Mouse (Mus musculus) gastrocnemius, adult 2 months (tissue): Measurements from ENCODE around the gene Plekhm2. TPM values are rescaled to one million over a fixed set of nuclear protein-coding genes. Genes with fewer than 3 reads are reported as not detected.
A peak's percentile ranks its signal among the peaks of the same experiment; 100 is the strongest.

ENCODE experiments used
- DNase-seq: peaks from one replicate; pipeline ENCODE4 v3.0.0; 2022
- H3K27ac ChIP-seq: fragments of 200-600 bp; 2 replicates; pipeline ENCODE4 v1.8.1; 2022; ENCODE audit warnings: mild to moderate bottlenecking
- H3K4me3 ChIP-seq: fragments of 200-600 bp; 2 replicates; pipeline ENCODE4 v1.8.1; 2022; ENCODE audit warnings: mild to moderate bottlenecking, moderate library complexity
- CTCF ChIP-seq: fragments of 200-600 bp; IDR thresholded peaks from 2 replicates; pipeline ENCODE4 v1.8.1; 2022; ENCODE audit warnings: antibody characterized with exemption, mild to moderate bottlenecking, moderate library complexity
- intact Hi-C: fragments of 180-260 bp; cut with DNase I; formaldehyde crosslinking; loops from one replicate; pipeline ENCODE4 v1.15.1; 2025
- long read RNA-seq, 2 experiments: library from polyadenylated mRNA; stranded (forward); transcript quantifications; one replicate each; pipeline ENCODE4 v2.0.0; 2021
- total RNA-seq, 2 experiments: library from RNA; stranded (reverse); gene quantifications; 2 replicates each; pipeline ENCODE4 v1.2.3; 2021

Gene Plekhm2
- total RNA-seq, result 10 to 100 TPM; 32.9 to 34.7 TPM
- long read RNA-seq, experiment 1, full-length matches to known transcripts, result 24 of 48 reads
- long read RNA-seq, experiment 1, partial matches to known transcripts, result 11 of 48 reads
- long read RNA-seq, experiment 1, other reads (novel, unspliced or antisense), result 13 of 48 reads
- long read RNA-seq, experiment 2, full-length matches to known transcripts, result 38 of 74 reads
- long read RNA-seq, experiment 2, partial matches to known transcripts, result 16 of 74 reads
- long read RNA-seq, experiment 2, other reads (novel, unspliced or antisense), result 20 of 74 reads

- Histone ChIP-seq H3K27ac (peak within 1 kb of the TSS; percentile 96), H3K4me3 (peak within 1 kb of the TSS; percentile 95)
- no peak for TF ChIP-seq CTCF
- intact Hi-C loops, result loop anchor here (5.0 kb wide), 1 partner anchor 123 kb away; no protein-coding TSS in a partner anchor
- no peak for DNase-seq
Measured at GRCm38 (mm10) chr4:141664799-141665198, at the start of gene Plekhm2. Gene Plekhm2 (minus strand): TSS chr4:141664899.

- no peak for DNase-seq
- H3K4me3 ChIP-seq, result peak overlapping the region; percentile 9
- H3K27ac ChIP-seq, result peak overlapping the region; percentile 93
- intact Hi-C loops, result no loop called here
- TF ChIP-seq CTCF, result no peak
Measured at GRCm38 (mm10) chr4:141713598-141714142, 49.0 kb upstream of the Plekhm2 start.

GRCm38 (mm10) chr4:141711250-141711649, 46.6 kb upstream of the Plekhm2 start:
- intact Hi-C loops, result no loop called here
- TF ChIP-seq CTCF, result no peak
- Histone ChIP-seq H3K27ac (no peak overlapping the region), H3K4me3 (no peak overlapping the region)
- peak; percentile 22 for DNase-seq

- intact Hi-C loops, result no loop called here
- no peak for TF ChIP-seq CTCF
- Histone ChIP-seq H3K27ac (peak overlapping the region; percentile 48), H3K4me3 (no peak overlapping the region)
- no peak for DNase-seq
Measured at GRCm38 (mm10) chr4:141708971-141709370, 44.3 kb upstream of the Plekhm2 start.

- H3K27ac ChIP-seq, result peak overlapping the region; percentile 48; the same call in 1 of the 2 replicates
- intact Hi-C loops, result no loop called here
- no peak for TF ChIP-seq CTCF
Measured at GRCm38 (mm10) chr4:141708005-141708404, 43.3 kb upstream of the Plekhm2 start.

GRCm38 (mm10) chr4:141705331-141705730, 40.6 kb upstream of the Plekhm2 start:
- peak overlapping the region; percentile 80 for H3K27ac ChIP-seq
- DNase-seq, result peak; percentile 42
- TF ChIP-seq CTCF, result no peak
- 0 out of 2 replicates have a peak overlapping the region, but pooled peaks have one; percentile 11 for H3K4me3 ChIP-seq
- intact Hi-C loops, result no loop called here

More at GRCm38 (mm10) chr4:141708005-141708404, 43.3 kb upstream of the Plekhm2 start:
- no peak for DNase-seq
- no peak overlapping the region for H3K4me3 ChIP-seq

GRCm38 (mm10) chr4:141704625-141705024, 39.9 kb upstream of the Plekhm2 start:
- TF ChIP-seq CTCF, result no peak
- intact Hi-C loops, result no loop called here
- Histone ChIP-seq H3K27ac (peak overlapping the region; percentile 80), H3K4me3 (no peak overlapping the region)
- DNase-seq, result peak; percentile 44

- no peak for TF ChIP-seq CTCF
- H3K27ac ChIP-seq, result peak overlapping the region; percentile 8; the same call in 1 of the 2 replicates
- intact Hi-C loops, result no loop called here
- peak; percentile 26 for DNase-seq
- H3K4me3 ChIP-seq, result no peak overlapping the region
Measured at GRCm38 (mm10) chr4:141694719-141695118, 30.0 kb upstream of the Plekhm2 start.

- intact Hi-C loops, result no loop called here
- H3K4me3 ChIP-seq, result no peak overlapping the region
- no peak for TF ChIP-seq CTCF
- DNase-seq, result no peak
- H3K27ac ChIP-seq, result no peak overlapping the region
Measured at GRCm38 (mm10) chr4:141688505-141688904, 23.8 kb upstream of the Plekhm2 start.

- peak overlapping the region; percentile 73 for H3K27ac ChIP-seq
- DNase-seq, result no peak
- no peak for TF ChIP-seq CTCF
- intact Hi-C loops, result no loop called here
- H3K4me3 ChIP-seq, result no peak overlapping the region
Measured at GRCm38 (mm10) chr4:141686525-141686924, 21.8 kb upstream of the Plekhm2 start.

GRCm38 (mm10) chr4:141686093-141686492, 21.4 kb upstream of the Plekhm2 start:
- peak overlapping the region; percentile 73 for H3K27ac ChIP-seq
- DNase-seq, result peak; percentile 71
- no peak overlapping the region for H3K4me3 ChIP-seq
- intact Hi-C loops, result no loop called here
- no peak for TF ChIP-seq CTCF

- intact Hi-C loops, result no loop called here
- no peak for TF ChIP-seq CTCF
- Histone ChIP-seq H3K4me3 (no peak within 1 kb of the TSS), H3K27ac (peak within 1 kb of the TSS; percentile 73)
- DNase-seq, result no peak
Measured at GRCm38 (mm10) chr4:141685499-141685898, 20.8 kb upstream of the Plekhm2 start, which contains the start of gene Rsc1a1. Gene Rsc1a1 (minus strand): TSS chr4:141685599.

GRCm38 (mm10) chr4:141682706-141683230, 18.1 kb upstream of the Plekhm2 start:
- Histone ChIP-seq H3K27ac (peak overlapping the region; percentile 5; the same call in 1 of the 2 replicates), H3K4me3 (no peak overlapping the region)
- intact Hi-C loops, result no loop called here
- DNase-seq, result peak; percentile 37
- no peak for TF ChIP-seq CTCF
